Mouse (Mus musculus) forebrain, embryonic 11.5 days (tissue): Measurements from ENCODE around the gene Npr1. TPM values are rescaled to one million over a fixed set of nuclear protein-coding genes. Genes with fewer than 3 reads are reported as not detected.

ENCODE experiments used
- ATAC-seq: fragments of 200-750 bp; cut with Nextera tagmentation; replicated peaks from 2 replicates; pipeline ENCODE4 v1.8.0; 2017; ENCODE audit warnings: moderate TSS enrichment; ENCODE audit not compliant: low FRiP score
- DNase-seq: peaks from one replicate; pipeline ENCODE4 v3.0.0-alpha.2; 2017; ENCODE audit warnings: low spot score
- H3K27ac ChIP-seq: fragments of 300-500 bp; sonication (generic); 2 replicates; pipeline ENCODE4 v1.5.1; 2014; ENCODE audit warnings: low read depth, low read length
- H3K27me3 ChIP-seq: fragments of 300-500 bp; sonication (generic); 2 replicates; pipeline ENCODE4 v1.6.1; 2014; ENCODE audit warnings: mild to moderate bottlenecking, low read length, mixed read lengths; ENCODE audit not compliant: control insufficient read depth, insufficient read depth
- H3K36me3 ChIP-seq: fragments of 300-500 bp; sonication (generic); 2 replicates; pipeline ENCODE4 v1.6.1; 2014; ENCODE audit warnings: mild to moderate bottlenecking, low read length, moderate library complexity, mixed read lengths; ENCODE audit not compliant: control insufficient read depth, insufficient read depth
- H3K4me1 ChIP-seq: fragments of 300-500 bp; sonication (generic); replicated peaks from 2 replicates; pipeline ENCODE4 v1.6.1; 2014; ENCODE audit warnings: low read length, mixed read lengths; ENCODE audit not compliant: control insufficient read depth, insufficient read depth
- H3K4me2 ChIP-seq: fragments of 300-500 bp; sonication (generic); 2 replicates; pipeline ENCODE4 v1.6.1; 2014; ENCODE audit warnings: low read depth, mild to moderate bottlenecking, low read length, moderate library complexity, mixed read lengths; ENCODE audit not compliant: severe bottlenecking
- H3K4me3 ChIP-seq: fragments of 300-500 bp; sonication (generic); 2 replicates; pipeline ENCODE4 v1.5.1; 2014; ENCODE audit warnings: low read depth, low read length
- H3K9ac ChIP-seq: fragments of 300-500 bp; sonication (generic); 2 replicates; pipeline ENCODE4 v1.6.1; 2014; ENCODE audit warnings: low read length
- H3K9me3 ChIP-seq: fragments of 300-500 bp; sonication (generic); 2 replicates; pipeline ENCODE4 v1.6.1; 2016; ENCODE audit warnings: low read length, mixed read lengths; ENCODE audit not compliant: control insufficient read depth
- WGBS: fragments of 180-500 bp; shearing (Covaris S2); extraction: QIAGEN DNeasy Blood & Tissue Kit; methylation state at CpG from one replicate; pipeline ENCODE4 v1.1.7; 2014; 5-methylcytosine and 5-hydroxymethylcytosine counted together
- polyA plus RNA-seq: library from polyadenylated mRNA; unstranded; fragments of >200 nt; fragmentation: Nextera tagmentation; extraction: Ambion mirVana; gene quantifications from 2 replicates; pipeline ENCODE4 v1.2.1, GENCODE M21; 2014

Gene Npr1
- polyA plus RNA-seq, 1 experiment from 2014 or later = 2.0 TPM

DNA sequence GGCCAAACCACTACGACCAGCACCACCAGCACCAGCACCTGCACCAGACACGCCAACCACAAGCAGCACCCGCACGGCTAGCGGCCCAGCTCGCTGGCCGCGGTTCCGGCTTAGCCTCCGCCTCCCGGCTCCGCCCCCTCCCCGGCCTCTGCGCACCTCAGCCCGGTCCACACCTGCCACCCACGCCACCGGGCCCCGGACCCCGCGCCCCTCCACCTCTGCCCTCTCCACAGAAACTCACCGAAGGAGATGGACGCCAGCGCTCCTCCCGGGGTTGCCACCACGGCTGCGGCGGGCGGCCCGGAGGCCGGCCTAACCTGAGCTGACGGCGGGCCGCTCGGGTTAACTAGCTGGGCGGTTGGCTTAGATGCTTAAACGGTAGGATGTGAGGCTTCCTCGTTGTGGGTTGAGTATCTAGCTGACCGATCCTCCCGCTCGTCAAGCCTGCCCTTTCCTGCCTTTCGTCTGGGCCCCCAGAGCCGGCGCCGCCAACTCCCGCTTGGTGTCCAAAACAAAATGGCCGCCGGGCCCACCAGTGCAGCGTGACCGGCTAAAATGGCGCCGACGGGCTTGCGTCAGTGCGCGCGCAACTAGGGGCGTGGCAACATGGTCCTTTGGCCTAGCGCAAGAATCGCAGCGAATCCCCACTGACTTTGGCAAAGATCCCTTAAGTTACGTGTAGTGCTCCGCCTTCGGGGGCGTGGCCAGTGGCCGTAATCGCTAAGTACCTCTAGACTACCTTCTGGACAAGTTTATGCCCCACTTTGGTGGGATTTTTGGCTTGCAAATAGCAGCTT is 43.5 kb upstream of the Npr1 start, which contains the start of gene Chtop:
Gene Chtop, minus strand, starts transcription at position 549 of the 797 bp plus-strand sequence.
- WGBS = under 1% methylated on average over 65 of the region's 66 CpGs
- peak within 1 kb of the TSS; percentile 77 for H3K27ac ChIP-seq
- peaks cover 9% of the 10 kb centered on the region; the same call in 1 of the 2 replicates for H3K4me1 ChIP-seq
- H3K4me2 ChIP-seq = peak within 1 kb of the TSS; percentile 59
- peaks cover 4% of the 10 kb centered on the region; the same call in 1 of the 2 replicates for H3K36me3 ChIP-seq
- no peaks in the 10 kb centered on the region for H3K9me3 ChIP-seq
- DNase-seq (peak; percentile 100), ATAC-seq (peak; percentile 94)
- peak within 1 kb of the TSS; percentile 99 for H3K9ac ChIP-seq
- H3K4me3 ChIP-seq = peak within 1 kb of the TSS; percentile 93
- H3K27me3 ChIP-seq = peaks cover 5% of the 10 kb centered on the region

GRCm38 (mm10) chr3:90508287-90508949 is 42.8 kb upstream of the Npr1 start:
- no peak for DNase-seq
- peak overlapping the region; percentile 93 for H3K4me3 ChIP-seq
- H3K27me3 ChIP-seq = peaks cover 3% of the 10 kb centered on the region; the same call in 1 of the 2 replicates
- peak overlapping the region; percentile 59 for H3K4me2 ChIP-seq
- H3K9ac ChIP-seq = peak overlapping the region; percentile 99
- no peak overlapping the region for H3K27ac ChIP-seq
- H3K36me3 ChIP-seq = peaks cover 4% of the 10 kb centered on the region; the same call in 1 of the 2 replicates
- peaks cover 7% of the 10 kb centered on the region; the same call in 1 of the 2 replicates for H3K4me1 ChIP-seq
- no peaks in the 10 kb centered on the region for H3K9me3 ChIP-seq
- WGBS = 5% methylated on average over 20 of the region's 20 CpGs
- ATAC-seq = no peak

GRCm38 (mm10) chr3:90506362-90506761 is 40.7 kb upstream of the Npr1 start:
- Histone ChIP-seq H3K27ac (no peak overlapping the region), H3K4me3 (no peak overlapping the region), H3K27me3 (no peaks in the 10 kb centered on the region), H3K36me3 (peaks cover 12% of the 10 kb centered on the region), H3K9ac (no peak overlapping the region), H3K9me3 (no peaks in the 10 kb centered on the region), H3K4me1 (peaks cover 7% of the 10 kb centered on the region; the same call in 1 of the 2 replicates), H3K4me2 (no peak overlapping the region)
- DNase-seq = no peak
- no peak for ATAC-seq
- 95% methylated on average over 3 of the region's 3 CpGs for WGBS

DNA sequence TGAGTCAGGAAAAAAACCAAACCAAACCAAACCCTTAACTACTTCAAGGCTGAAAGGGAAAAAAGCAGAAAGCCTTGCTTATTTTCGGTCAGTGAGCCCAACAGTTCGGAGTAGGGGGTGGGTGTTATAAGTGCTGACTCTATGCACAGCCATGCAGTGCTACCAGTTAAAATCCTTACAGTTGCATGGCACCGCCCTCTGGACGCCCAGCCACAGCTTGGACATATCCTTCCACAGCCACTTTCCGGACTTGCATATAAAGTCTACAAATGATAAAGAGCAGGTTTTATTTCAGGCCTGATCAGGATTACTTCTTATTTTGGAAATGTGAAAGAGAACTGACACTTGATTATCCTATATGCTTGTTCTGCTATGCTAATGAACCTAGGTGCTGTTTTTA is 39.5 kb upstream of the Npr1 start:
- DNase-seq = no peak
- no peak overlapping the region for H3K4me3 ChIP-seq
- H3K27me3 ChIP-seq = no peaks in the 10 kb centered on the region
- H3K4me1 ChIP-seq = peaks cover 7% of the 10 kb centered on the region; the same call in 1 of the 2 replicates
- 93% methylated on average over 5 of the region's 5 CpGs for WGBS
- ATAC-seq = no peak
- H3K4me2 ChIP-seq = no peak overlapping the region
- H3K36me3 ChIP-seq = peaks cover 12% of the 10 kb centered on the region
- no peak overlapping the region for H3K9ac ChIP-seq
- H3K27ac ChIP-seq = no peak overlapping the region
- no peaks in the 10 kb centered on the region for H3K9me3 ChIP-seq

- Histone ChIP-seq H3K36me3 (peaks cover 16% of the 10 kb centered on the region), H3K4me3 (no peak overlapping the region), H3K9me3 (no peaks in the 10 kb centered on the region), H3K27me3 (no peaks in the 10 kb centered on the region), H3K27ac (no peak overlapping the region), H3K4me1 (peaks cover 7% of the 10 kb centered on the region; the same call in 1 of the 2 replicates), H3K4me2 (no peak overlapping the region), H3K9ac (no peak overlapping the region)
- no peak for DNase-seq
- WGBS = 76% methylated on average over 4 of the region's 4 CpGs
- no peak for ATAC-seq
Observed at GRCm38 (mm10) chr3:90503444-90503843, 37.8 kb upstream of the Npr1 start.

DNA sequence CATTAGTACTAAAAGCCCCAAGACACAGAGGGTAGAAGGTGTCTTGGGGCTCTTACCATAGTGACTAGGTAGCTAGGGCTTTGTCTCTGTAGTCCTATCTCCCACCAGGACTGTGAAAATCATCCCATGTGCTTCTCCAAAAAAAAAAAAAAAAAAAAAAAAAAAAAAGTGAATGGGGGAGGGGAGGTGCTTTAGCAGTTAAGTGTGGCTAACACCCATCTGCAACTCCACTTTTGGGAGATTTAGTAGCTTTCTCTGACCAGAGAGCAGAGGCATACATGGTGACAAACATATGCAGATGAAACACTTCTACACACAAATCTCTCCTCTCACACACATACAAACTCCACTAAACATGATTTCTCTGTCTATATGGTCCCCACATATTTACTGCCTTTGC is 31.9 kb upstream of the Npr1 start:
- Histone ChIP-seq H3K4me2 (no peak overlapping the region), H3K4me3 (no peak overlapping the region), H3K9me3 (no peaks in the 10 kb centered on the region), H3K27ac (no peak overlapping the region), H3K36me3 (peaks cover 15% of the 10 kb centered on the region), H3K27me3 (no peaks in the 10 kb centered on the region), H3K9ac (no peak overlapping the region), H3K4me1 (no peaks in the 10 kb centered on the region)
- DNase-seq = no peak
- ATAC-seq = no peak

DNA sequence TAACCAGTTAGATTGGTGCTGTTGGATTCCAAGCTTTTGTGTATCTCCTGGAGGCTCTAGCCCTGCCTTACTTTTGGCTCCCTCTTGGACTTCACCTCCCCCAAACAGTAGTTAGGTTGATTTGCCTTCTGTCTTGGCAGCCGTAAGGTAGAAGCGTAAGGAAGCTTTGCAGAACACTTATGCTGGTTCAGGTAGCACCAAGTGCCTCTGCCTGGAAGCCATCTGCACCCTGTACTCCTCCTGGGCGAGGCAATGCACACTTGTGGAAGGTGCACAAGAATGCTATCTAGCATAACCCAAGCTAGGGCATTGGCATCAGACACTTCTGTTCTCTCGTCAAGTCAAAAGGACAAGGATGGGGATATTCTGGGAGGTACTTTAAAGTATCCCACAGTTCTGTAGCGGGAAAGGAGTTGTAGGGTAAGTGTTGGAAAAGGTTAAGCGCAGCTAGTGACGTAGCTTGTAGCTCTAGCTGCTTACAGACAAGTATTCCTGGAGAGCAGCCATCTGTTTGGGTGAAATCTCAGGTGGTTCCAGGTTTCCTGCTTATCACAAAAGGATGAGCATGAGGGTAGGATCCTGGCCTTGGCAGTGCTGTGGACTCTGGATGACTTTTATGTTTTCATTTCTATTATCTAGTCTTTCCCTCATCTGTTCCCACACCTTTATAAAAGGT is 30.3 kb upstream of the Npr1 start:
- Histone ChIP-seq H3K27ac (no peak overlapping the region), H3K36me3 (peaks cover 8% of the 10 kb centered on the region; the same call in 1 of the 2 replicates), H3K9ac (no peak overlapping the region), H3K9me3 (no peaks in the 10 kb centered on the region), H3K27me3 (no peaks in the 10 kb centered on the region), H3K4me3 (no peak overlapping the region), H3K4me1 (no peaks in the 10 kb centered on the region), H3K4me2 (no peak overlapping the region)
- DNase-seq (no peak), ATAC-seq (no peak)
- WGBS = 92% methylated on average over 7 of the region's 7 CpGs

DNA sequence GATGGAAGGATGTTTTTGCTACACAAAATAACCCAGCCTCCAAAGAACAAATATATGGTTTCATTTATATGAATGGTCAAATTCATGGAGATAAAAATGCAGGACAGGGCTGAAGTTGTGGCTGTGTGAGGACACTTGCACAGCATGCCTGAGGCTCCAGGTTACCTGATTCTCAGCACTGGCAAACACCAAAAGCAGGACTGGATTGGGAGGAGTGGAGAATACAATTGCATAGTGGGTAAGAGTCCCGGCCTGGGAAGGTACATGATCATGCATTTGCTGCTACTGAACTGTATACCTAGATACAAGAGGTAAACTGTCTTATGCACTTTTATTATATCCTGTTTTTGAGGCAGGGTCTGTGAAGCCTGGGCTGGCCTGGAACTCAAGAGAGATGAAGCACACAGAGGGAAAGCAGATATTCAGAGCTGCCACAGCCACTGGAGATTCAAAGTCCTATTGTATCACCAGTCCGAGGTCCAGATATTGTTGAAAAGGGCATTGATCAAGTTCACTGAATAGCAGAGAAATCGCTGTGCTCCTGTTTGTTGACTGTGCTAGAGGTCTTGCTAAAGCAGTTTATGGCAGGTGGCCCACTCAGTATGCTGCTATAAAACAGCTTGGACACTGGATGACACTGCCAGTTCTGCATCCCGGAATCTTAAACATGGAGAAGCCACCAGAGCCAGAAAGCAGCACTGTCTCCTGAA is 28.3 kb upstream of the Npr1 start:
- Histone ChIP-seq H3K27me3 (no peaks in the 10 kb centered on the region), H3K27ac (no peak overlapping the region), H3K9me3 (no peaks in the 10 kb centered on the region), H3K4me3 (no peak overlapping the region), H3K9ac (no peak overlapping the region), H3K4me2 (no peak overlapping the region), H3K36me3 (peaks cover 8% of the 10 kb centered on the region; the same call in 1 of the 2 replicates), H3K4me1 (0 out of 2 replicates have a peak, but pooled peaks cover 5% of the 10 kb centered on the region)
- DNase-seq = no peak
- 52% methylated on average over 4 of the region's 4 CpGs for WGBS
- ATAC-seq = no peak
